Mouse (Mus musculus) hindbrain, postnatal 0 days (tissue): Measurements from ENCODE around the gene Ldlrad3. TPM values are rescaled to one million over a fixed set of nuclear protein-coding genes. Genes with fewer than 3 reads are reported as not detected.

Experiments used
- ATAC-seq: fragments of 200-750 bp; cut with Nextera tagmentation; 2 replicates; pipeline ENCODE4 v1.8.0; 2017; ENCODE audit warnings: mild to moderate bottlenecking, moderate TSS enrichment, moderate library complexity
- DNase-seq: peaks from one replicate; pipeline ENCODE4 v3.0.0-alpha.2; 2015; ENCODE audit warnings: low spot score
- H3K27ac ChIP-seq: fragments of 300-500 bp; sonication (generic); 2 replicates; pipeline ENCODE4 v1.5.1; 2014; ENCODE audit warnings: mild to moderate bottlenecking
- H3K27me3 ChIP-seq: fragments of 300-500 bp; sonication (generic); 2 replicates; pipeline ENCODE4 v1.6.1; 2014; ENCODE audit warnings: low read length, mixed read lengths; ENCODE audit not compliant: insufficient read depth
- H3K36me3 ChIP-seq: fragments of 300-500 bp; sonication (generic); 2 replicates; pipeline ENCODE4 v1.6.1; 2014; ENCODE audit warnings: low read length, mixed read lengths; ENCODE audit not compliant: insufficient read depth
- H3K4me1 ChIP-seq: fragments of 300-500 bp; sonication (generic); 2 replicates; pipeline ENCODE4 v1.6.1; 2014; ENCODE audit warnings: antibody characterized with exemption, low read length, mixed read lengths; ENCODE audit not compliant: insufficient read depth
- H3K4me2 ChIP-seq: fragments of 300-500 bp; sonication (generic); 2 replicates; pipeline ENCODE4 v1.6.1; 2014; ENCODE audit warnings: low read depth, mild to moderate bottlenecking, low read length, moderate library complexity, mixed read lengths
- H3K4me3 ChIP-seq: fragments of 300-500 bp; sonication (generic); 2 replicates; pipeline ENCODE4 v1.5.1; 2014; ENCODE audit warnings: low read length
- H3K9ac ChIP-seq: fragments of 300-500 bp; sonication (generic); replicated peaks from 2 replicates; pipeline ENCODE4 v1.6.1; 2014; ENCODE audit warnings: mild to moderate bottlenecking, low read length, moderate library complexity, mixed read lengths
- H3K9me3 ChIP-seq: fragments of 300-500 bp; sonication (generic); 2 replicates; pipeline ENCODE4 v1.6.1; 2016; ENCODE audit warnings: low read length, mixed read lengths
- CTCF ChIP-seq: IDR thresholded peaks from 2 replicates; pipeline ENCODE4 v1.5.1; 2016; ENCODE audit warnings: antibody characterized with exemption, control low read depth, low read depth
- WGBS: fragments of 180-500 bp; shearing (Covaris S2); extraction: QIAGEN DNeasy Blood & Tissue Kit; methylation state at CpG from one replicate; pipeline ENCODE4 v1.1.7; 2014; 5-methylcytosine and 5-hydroxymethylcytosine counted together
- polyA plus RNA-seq: library from polyadenylated mRNA; unstranded; fragments of >200 nt; fragmentation: Nextera tagmentation; extraction: Ambion mirVana; gene quantifications from 2 replicates; pipeline ENCODE4 v1.2.1, GENCODE M21; 2015
- total RNA-seq: library from RNA; depleted of rRNA; stranded (reverse); fragments of >200 nt; gene quantifications from 2 replicates; pipeline ENCODE4 v1.2.3, GENCODE M21; 2014

Gene Ldlrad3
- total and polyA plus RNA-seq, 2 experiments from 2014 or later = 21.6 to 32.4 TPM

GRCm38 (mm10) chr2:102149058-102149457 is 37.1 kb downstream of the Ldlrad3 start:
- no peaks in the 10 kb centered on the region for H3K27me3 ChIP-seq
- WGBS = 91% methylated on average over 2 of the region's 2 CpGs
- ATAC-seq = no peak

DNA sequence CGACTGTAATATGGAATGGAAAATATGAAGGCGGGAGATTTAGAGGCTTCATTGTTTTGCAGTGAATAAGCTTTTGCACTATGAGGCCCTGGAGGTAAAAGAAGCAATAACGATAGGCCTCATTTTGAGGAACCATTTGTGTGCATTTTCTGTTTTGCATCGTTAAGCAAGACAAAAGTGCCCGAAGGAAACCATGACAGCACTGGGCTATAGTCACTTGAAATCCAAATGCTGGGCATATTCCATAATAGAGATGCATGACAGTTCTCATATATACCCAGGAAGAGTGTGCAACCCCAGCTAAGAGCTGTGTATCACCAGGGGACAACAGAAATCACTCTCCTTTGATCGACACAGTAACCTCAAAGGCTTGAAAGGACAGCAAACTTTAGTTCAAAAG is 38.1 kb downstream of the Ldlrad3 start:
- no peak overlapping the region for H3K9ac ChIP-seq
- no peak overlapping the region for H3K4me2 ChIP-seq
- TF ChIP-seq CTCF = no peak
- no peaks in the 10 kb centered on the region for H3K36me3 ChIP-seq
- ATAC-seq (0 out of 2 replicates have a peak, but pooled peaks have one; percentile 42), DNase-seq (no peak)
- no peak overlapping the region for H3K4me3 ChIP-seq
- WGBS = 60% methylated on average over 6 of the region's 6 CpGs
- no peaks in the 10 kb centered on the region for H3K9me3 ChIP-seq
- H3K27ac ChIP-seq = no peak overlapping the region
- H3K4me1 ChIP-seq = 0 out of 2 replicates have a peak, but pooled peaks cover 4% of the 10 kb centered on the region
- H3K27me3 ChIP-seq = no peaks in the 10 kb centered on the region

More at GRCm38 (mm10) chr2:102149058-102149457, 37.1 kb downstream of the Ldlrad3 start:
- Histone ChIP-seq H3K9ac (no peak overlapping the region), H3K4me2 (no peak overlapping the region), H3K9me3 (no peaks in the 10 kb centered on the region), H3K27ac (no peak overlapping the region), H3K4me1 (0 out of 2 replicates have a peak, but pooled peaks cover 4% of the 10 kb centered on the region), H3K36me3 (no peaks in the 10 kb centered on the region), H3K4me3 (no peak overlapping the region)
- DNase-seq = no peak
- no peak for TF ChIP-seq CTCF

- 70% methylated on average over 4 of the region's 4 CpGs for WGBS
- TF ChIP-seq CTCF = no peak
- no peak overlapping the region for H3K4me2 ChIP-seq
- H3K27ac ChIP-seq = no peak overlapping the region
- 0 out of 2 replicates have a peak, but pooled peaks cover 4% of the 10 kb centered on the region for H3K4me1 ChIP-seq
- H3K36me3 ChIP-seq = no peaks in the 10 kb centered on the region
- no peak overlapping the region for H3K4me3 ChIP-seq
- no peaks in the 10 kb centered on the region for H3K9me3 ChIP-seq
- DNase-seq = no peak
- 0 out of 2 replicates have a peak, but pooled peaks have one; percentile 59 for ATAC-seq
- no peaks in the 10 kb centered on the region for H3K27me3 ChIP-seq
- no peak overlapping the region for H3K9ac ChIP-seq
Measured at GRCm38 (mm10) chr2:102147561-102147960, 38.6 kb downstream of the Ldlrad3 start.

- Histone ChIP-seq H3K4me2 (no peak overlapping the region), H3K27me3 (no peaks in the 10 kb centered on the region), H3K27ac (no peak overlapping the region), H3K36me3 (no peaks in the 10 kb centered on the region), H3K9ac (no peak overlapping the region), H3K4me3 (no peak overlapping the region), H3K9me3 (no peaks in the 10 kb centered on the region), H3K4me1 (0 out of 2 replicates have a peak, but pooled peaks cover 9% of the 10 kb centered on the region)
- no peak for ATAC-seq
- 88% methylated on average over 8 of the region's 8 CpGs for WGBS
- no peak for TF ChIP-seq CTCF
- DNase-seq = no peak
Measured at GRCm38 (mm10) chr2:102146386-102146785, 39.8 kb downstream of the Ldlrad3 start.

DNA sequence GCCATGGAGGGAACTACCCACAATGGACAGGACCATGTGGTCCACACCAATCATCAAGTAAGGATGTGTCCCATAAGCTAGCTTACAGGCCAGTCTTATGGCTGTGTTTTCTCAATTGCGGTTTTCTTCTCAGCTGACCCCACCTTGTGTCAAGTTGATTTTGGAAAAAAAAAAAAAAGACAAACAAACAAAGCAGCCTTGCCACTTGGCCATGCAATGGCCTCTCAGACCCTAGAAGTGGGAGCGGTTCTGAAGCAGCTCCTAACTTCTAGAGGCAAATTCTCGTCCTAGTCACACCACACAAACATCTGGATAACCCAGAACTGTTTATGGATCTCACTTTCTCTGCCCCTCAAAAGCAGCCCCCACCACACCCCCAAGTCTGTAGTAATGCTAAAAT is 41.1 kb downstream of the Ldlrad3 start:
- no peak for TF ChIP-seq CTCF
- DNase-seq (no peak), ATAC-seq (no peak)
- H3K4me3 ChIP-seq = no peak overlapping the region
- H3K9ac ChIP-seq = no peak overlapping the region
- 0 out of 2 replicates have a peak, but pooled peaks cover 4% of the 10 kb centered on the region for H3K4me1 ChIP-seq
- no peaks in the 10 kb centered on the region for H3K36me3 ChIP-seq
- WGBS = 88% methylated on average over 3 of the region's 3 CpGs
- H3K27me3 ChIP-seq = no peaks in the 10 kb centered on the region
- no peak overlapping the region for H3K4me2 ChIP-seq
- H3K27ac ChIP-seq = no peak overlapping the region
- H3K9me3 ChIP-seq = no peaks in the 10 kb centered on the region

DNA sequence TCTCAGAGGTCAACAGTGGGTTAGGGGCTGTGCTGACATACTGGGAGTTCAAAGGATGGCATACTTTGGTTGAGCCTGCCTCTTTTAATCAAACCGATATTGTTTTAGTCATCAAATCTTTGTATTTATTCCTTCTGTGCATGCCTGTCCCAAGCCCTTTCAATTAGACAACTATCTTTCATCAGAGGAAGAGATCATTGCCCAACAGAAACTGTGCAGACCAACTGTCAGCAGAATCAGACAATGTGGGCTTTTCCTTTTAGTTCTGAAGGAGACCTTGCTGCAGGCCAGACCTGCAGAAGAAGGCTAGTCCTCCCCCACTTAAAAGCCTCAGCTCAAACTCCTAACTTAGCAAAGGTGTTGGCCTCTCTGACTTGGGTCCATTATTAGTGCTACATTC is 41.9 kb downstream of the Ldlrad3 start:
- Histone ChIP-seq H3K4me3 (no peak overlapping the region), H3K9me3 (no peaks in the 10 kb centered on the region), H3K27ac (no peak overlapping the region), H3K4me2 (no peak overlapping the region), H3K27me3 (no peaks in the 10 kb centered on the region), H3K36me3 (no peaks in the 10 kb centered on the region), H3K9ac (no peak overlapping the region), H3K4me1 (0 out of 2 replicates have a peak, but pooled peaks cover 4% of the 10 kb centered on the region)
- ATAC-seq (no peak), DNase-seq (no peak)
- 100% methylated on average over 1 of the region's 1 CpGs for WGBS
- TF ChIP-seq CTCF = no peak

GRCm38 (mm10) chr2:102142654-102143271 is 43.4 kb downstream of the Ldlrad3 start:
- no peaks in the 10 kb centered on the region for H3K36me3 ChIP-seq
- DNase-seq (no peak), ATAC-seq (0 out of 2 replicates have a peak, but pooled peaks have one; percentile 11)
- no peaks in the 10 kb centered on the region for H3K27me3 ChIP-seq
- H3K4me3 ChIP-seq = no peak overlapping the region
- WGBS = 51% methylated on average over 14 of the region's 14 CpGs
- no peak overlapping the region for H3K9ac ChIP-seq
- 0 out of 2 replicates have a peak, but pooled peaks cover 4% of the 10 kb centered on the region for H3K4me1 ChIP-seq
- no peak for TF ChIP-seq CTCF
- no peak overlapping the region for H3K27ac ChIP-seq
- H3K4me2 ChIP-seq = no peak overlapping the region
- no peaks in the 10 kb centered on the region for H3K9me3 ChIP-seq
